Mouse (Mus musculus) small intestine, adult 2 months (tissue): Measurements from ENCODE around the gene Rnls. TPM values are rescaled to one million over a fixed set of nuclear protein-coding genes. Genes with fewer than 3 reads are reported as not detected.

ENCODE experiments used
- H3K27ac ChIP-seq: fragments of 200-500 bp; 2 replicates; pipeline ENCODE4 v1.5.1; 2012; ENCODE audit warnings: low read depth, low read length, control low read depth, inconsistent platforms; ENCODE audit not compliant: insufficient read depth
- H3K27me3 ChIP-seq: fragments of 200-500 bp; 2 replicates; pipeline ENCODE4 v1.6.1; 2012; ENCODE audit warnings: mild to moderate bottlenecking, moderate library complexity, low read length, inconsistent platforms; ENCODE audit not compliant: control insufficient read depth, insufficient read depth
- H3K36me3 ChIP-seq: fragments of 200-500 bp; 2 replicates; pipeline ENCODE4 v1.6.1; 2012; ENCODE audit warnings: mild to moderate bottlenecking, low read length, control low read depth, inconsistent platforms; ENCODE audit not compliant: control insufficient read depth, insufficient read depth
- H3K4me1 ChIP-seq: fragments of 200-500 bp; 2 replicates; pipeline ENCODE4 v1.6.1; 2012; ENCODE audit warnings: low read length, inconsistent platforms, mixed read lengths; ENCODE audit not compliant: control insufficient read depth, insufficient read depth, insufficient read length
- H3K4me3 ChIP-seq: fragments of 200-500 bp; 2 replicates; pipeline ENCODE4 v1.5.1; 2012; ENCODE audit warnings: low read depth, mild to moderate bottlenecking, control low read depth, inconsistent platforms, low read length, moderate library complexity
- CTCF ChIP-seq: fragments of 200-500 bp; IDR thresholded peaks from 2 replicates; pipeline ENCODE4 v1.5.1; 2012; ENCODE audit warnings: low read depth, mild to moderate bottlenecking, control low read depth, inconsistent platforms, low read length, moderate library complexity, mixed read lengths; ENCODE audit not compliant: insufficient replicate concordance, insufficient read length; ENCODE audit errors: extremely low read depth
- POLR2A ChIP-seq: fragments of 200-500 bp; IDR thresholded peaks from 2 replicates; pipeline ENCODE4 v1.6.1; 2012; ENCODE audit warnings: low read depth, mild to moderate bottlenecking, control low read depth, inconsistent platforms, low read length, moderate library complexity
- WGBS: fragments of 180-500 bp; shearing (Covaris S2); methylation state at CpG from one replicate; pipeline ENCODE4 v1.1.7; 2018; 5-methylcytosine and 5-hydroxymethylcytosine counted together
- polyA plus RNA-seq: library from polyadenylated mRNA; depleted of rRNA; stranded (reverse); fragments of >200 nt; gene quantifications from 2 replicates; pipeline ENCODE4 v1.2.3, GENCODE M21; 2012

Rnls gene
- polyA plus RNA-seq, 1 experiment: 1.1 TPM

GRCm38 (mm10) chr19:33100598-33100997 is 291.5 kb downstream of the Rnls start:
- H3K4me1 ChIP-seq: peaks cover 15% of the 10 kb centered on the region; the same call in 1 of the 2 replicates
- WGBS: 89% methylated on average over 3 of the region's 3 CpGs
- no peaks in the 10 kb centered on the region for H3K36me3 ChIP-seq
- no peak overlapping the region for H3K4me3 ChIP-seq
- H3K27ac ChIP-seq: no peak overlapping the region
- no peak for TF ChIP-seq CTCF
- no peak for TF ChIP-seq POLR2A
- H3K27me3 ChIP-seq: no peaks in the 10 kb centered on the region

GRCm38 (mm10) chr19:33100031-33100430 is 292.1 kb downstream of the Rnls start:
- Histone ChIP-seq H3K4me1 (peaks cover 15% of the 10 kb centered on the region; the same call in 1 of the 2 replicates), H3K4me3 (no peak overlapping the region), H3K36me3 (no peaks in the 10 kb centered on the region), H3K27ac (no peak overlapping the region), H3K27me3 (no peaks in the 10 kb centered on the region)
- 34% methylated on average over 4 of the region's 4 CpGs for WGBS
- TF ChIP-seq POLR2A (no peak), CTCF (no peak)

- TF ChIP-seq POLR2A: no peak
- no peak for TF ChIP-seq CTCF
- 75% methylated on average over 9 of the region's 9 CpGs for WGBS
- peaks cover 15% of the 10 kb centered on the region; the same call in 1 of the 2 replicates for H3K4me1 ChIP-seq
These were observed 292.8 kb downstream of the Rnls start for GRCm38 (mm10) chr19:33099201-33099788.

GRCm38 (mm10) chr19:33097691-33098090 is 294.4 kb downstream of the Rnls start:
- Histone ChIP-seq H3K27me3 (no peaks in the 10 kb centered on the region), H3K4me1 (peaks cover 15% of the 10 kb centered on the region; the same call in 1 of the 2 replicates), H3K4me3 (no peak overlapping the region), H3K27ac (no peak overlapping the region), H3K36me3 (no peaks in the 10 kb centered on the region)
- no peak for TF ChIP-seq CTCF
- no peak for TF ChIP-seq POLR2A
- 26% methylated on average over 3 of the region's 3 CpGs for WGBS

More at GRCm38 (mm10) chr19:33099201-33099788, 292.8 kb downstream of the Rnls start:
- Histone ChIP-seq H3K4me3 (no peak overlapping the region), H3K27ac (no peak overlapping the region), H3K27me3 (no peaks in the 10 kb centered on the region), H3K36me3 (no peaks in the 10 kb centered on the region)

- no peak overlapping the region for H3K27ac ChIP-seq
- H3K27me3 ChIP-seq: no peaks in the 10 kb centered on the region
- no peaks in the 10 kb centered on the region for H3K36me3 ChIP-seq
- WGBS: 95% methylated on average over 5 of the region's 5 CpGs
- no peak overlapping the region for H3K4me3 ChIP-seq
- peaks cover 11% of the 10 kb centered on the region; the same call in 1 of the 2 replicates for H3K4me1 ChIP-seq
- TF ChIP-seq CTCF (no peak), POLR2A (no peak)
These were observed 295.5 kb downstream of the Rnls start for GRCm38 (mm10) chr19:33096581-33096980.

- TF ChIP-seq POLR2A: no peak
- TF ChIP-seq CTCF: no peak
- Histone ChIP-seq H3K36me3 (no peaks in the 10 kb centered on the region), H3K27me3 (no peaks in the 10 kb centered on the region), H3K4me3 (no peak overlapping the region), H3K4me1 (no peaks in the 10 kb centered on the region), H3K27ac (no peak overlapping the region)
These were observed 299.5 kb downstream of the Rnls start for GRCm38 (mm10) chr19:33092575-33092974.

- 62% methylated on average over 3 of the region's 3 CpGs for WGBS
- no peaks in the 10 kb centered on the region for H3K27me3 ChIP-seq
- no peak overlapping the region for H3K4me3 ChIP-seq
- no peak overlapping the region for H3K27ac ChIP-seq
- H3K4me1 ChIP-seq: no peaks in the 10 kb centered on the region
- no peaks in the 10 kb centered on the region for H3K36me3 ChIP-seq
- TF ChIP-seq CTCF (no peak), POLR2A (no peak)
These were observed 300.8 kb downstream of the Rnls start for GRCm38 (mm10) chr19:33091324-33091723.
